Mouse (Mus musculus) cerebellum, adult 8-10 months (tissue): ENCODE results near the gene Rassf10.

ENCODE experiments used
- DNase-seq: peaks from one replicate; pipeline ENCODE4 v3.0.0; 2022

The Rassf10 gene

GRCm38 (mm10) chr7:112966382-112966781 is 12.6 kb downstream of the Rassf10 start:
- DNase-seq, result no peak

GRCm38 (mm10) chr7:112966786-112967185 is 13.0 kb downstream of the Rassf10 start:
- no peak for DNase-seq

- no peak for DNase-seq
These were observed 29.6 kb downstream of the Rassf10 start for GRCm38 (mm10) chr7:112983316-112983715.

GRCm38 (mm10) chr7:112984704-112985577 is 31.2 kb downstream of the Rassf10 start:
- DNase-seq, result no peak

GRCm38 (mm10) chr7:112985578-112985949 is 31.8 kb downstream of the Rassf10 start:
- no peak for DNase-seq

GRCm38 (mm10) chr7:112992928-112993327 is 39.2 kb downstream of the Rassf10 start:
- DNase-seq, result no peak

GRCm38 (mm10) chr7:113003565-113004255 is 49.9 kb downstream of the Rassf10 start:
- DNase-seq, result no peak

GRCm38 (mm10) chr7:113005726-113006125 is 52.0 kb downstream of the Rassf10 start:
- no peak for DNase-seq
